Mouse (Mus musculus) hindbrain, embryonic 14.5 days (tissue): ENCODE results near the gene Clybl. TPM values are rescaled to one million over a fixed set of nuclear protein-coding genes. Genes with fewer than 3 reads are reported as not detected.
A peak's percentile ranks its signal among the peaks of the same experiment; 100 is the strongest.

ENCODE experiments used
- ATAC-seq: fragments of 200-750 bp; cut with Nextera tagmentation; 2 replicates; pipeline ENCODE4 v1.8.0; 2017; ENCODE audit warnings: moderate number of reproducible peaks, mild to moderate bottlenecking, moderate TSS enrichment, moderate library complexity; ENCODE audit not compliant: low FRiP score
- DNase-seq: peaks from one replicate; pipeline ENCODE4 v3.0.0-alpha.2; 2015; ENCODE audit warnings: low spot score
- H3K27ac ChIP-seq: fragments of 300-500 bp; sonication (generic); 2 replicates; pipeline ENCODE4 v1.5.1; 2014; ENCODE audit warnings: mild to moderate bottlenecking, moderate library complexity
- H3K27me3 ChIP-seq: fragments of 300-500 bp; sonication (generic); 2 replicates; pipeline ENCODE4 v1.6.1; 2014; ENCODE audit warnings: mild to moderate bottlenecking, low read length, mixed read lengths; ENCODE audit not compliant: control insufficient read depth, insufficient read depth
- H3K36me3 ChIP-seq: fragments of 300-500 bp; sonication (generic); replicated peaks from 2 replicates; pipeline ENCODE4 v1.6.1; 2014; ENCODE audit not compliant: control insufficient read depth, insufficient read depth
- H3K4me1 ChIP-seq: fragments of 300-500 bp; sonication (generic); replicated peaks from 2 replicates; pipeline ENCODE4 v1.6.1; 2014; ENCODE audit warnings: antibody characterized with exemption, low read length, mixed read lengths; ENCODE audit not compliant: control insufficient read depth, insufficient read depth
- H3K4me2 ChIP-seq: fragments of 300-500 bp; sonication (generic); replicated peaks from 2 replicates; pipeline ENCODE4 v1.6.1; 2014; ENCODE audit warnings: mild to moderate bottlenecking, moderate library complexity
- H3K4me3 ChIP-seq: fragments of 300-500 bp; sonication (generic); replicated peaks from 2 replicates; pipeline ENCODE4 v1.5.1; 2014; ENCODE audit warnings: mild to moderate bottlenecking, low read length
- H3K9ac ChIP-seq: fragments of 300-500 bp; sonication (generic); 2 replicates; pipeline ENCODE4 v1.6.1; 2014
- H3K9me3 ChIP-seq: fragments of 300-500 bp; sonication (generic); 2 replicates; pipeline ENCODE4 v1.6.1; 2016; ENCODE audit warnings: low read length; ENCODE audit not compliant: control insufficient read depth
- WGBS: fragments of 180-500 bp; shearing (Covaris S2); extraction: QIAGEN DNeasy Blood & Tissue Kit; methylation state at CpG from one replicate; pipeline ENCODE4 v1.1.7; 2014; 5-methylcytosine and 5-hydroxymethylcytosine counted together
- polyA plus RNA-seq: library from polyadenylated mRNA; unstranded; fragments of >200 nt; fragmentation: Nextera tagmentation; extraction: Ambion mirVana; gene quantifications from 2 replicates; pipeline ENCODE4 v1.2.1, GENCODE M21; 2014

The Clybl gene
- polyA plus RNA-seq, 1 experiment from 2014 or later, result 16.3 TPM

DNA sequence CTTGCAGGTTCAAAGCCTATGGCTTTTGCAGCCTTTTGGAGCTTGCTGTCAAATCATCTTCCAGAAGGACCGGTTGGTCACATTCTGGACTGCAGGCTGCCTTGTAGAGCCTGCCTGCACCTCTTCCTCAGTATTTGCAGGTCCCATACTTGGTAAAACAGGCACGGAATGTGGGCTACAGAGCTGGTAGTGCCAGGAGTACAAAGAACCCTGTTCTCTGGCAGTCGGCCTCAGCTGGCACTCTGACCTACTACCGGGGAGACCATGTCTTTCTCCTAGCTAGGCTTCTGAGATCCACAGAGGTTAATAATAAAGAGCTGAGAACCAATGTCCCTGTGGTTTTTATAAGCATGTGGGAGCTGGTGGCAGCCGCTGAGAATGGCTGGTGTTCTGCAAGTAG is 8.4 kb downstream of the Clybl start:
- 74% methylated on average over 5 of the region's 5 CpGs for WGBS

DNA sequence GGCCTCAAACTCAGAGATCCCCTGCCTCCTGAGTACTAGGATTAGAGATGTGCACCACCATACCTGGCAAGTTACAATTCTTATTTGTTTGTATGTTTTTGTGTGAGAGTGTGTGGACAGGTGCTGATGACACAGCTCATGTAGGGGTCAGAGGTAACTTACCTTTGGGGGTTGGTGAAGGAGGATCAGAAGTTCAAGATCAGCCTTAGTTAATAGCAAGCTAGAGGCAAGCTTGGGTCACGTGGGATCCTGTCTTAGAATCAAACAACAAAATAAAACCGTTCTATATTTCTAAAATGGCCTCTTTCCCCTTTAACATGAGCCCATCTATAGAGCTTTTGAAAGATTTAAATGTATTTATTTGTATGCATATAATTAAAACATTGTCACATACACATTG is 9.0 kb downstream of the Clybl start:
- Histone ChIP-seq H3K4me2 (no peak overlapping the region), H3K27ac (no peak overlapping the region), H3K4me3 (no peak overlapping the region), H3K27me3 (no peaks in the 10 kb centered on the region), H3K9me3 (no peaks in the 10 kb centered on the region), H3K36me3 (no peaks in the 10 kb centered on the region), H3K9ac (no peak overlapping the region), H3K4me1 (no peaks in the 10 kb centered on the region)
- ATAC-seq (0 out of 2 replicates have a peak, but pooled peaks have one; percentile 26), DNase-seq (no peak)
- WGBS, result 17% methylated on average over 2 of the region's 2 CpGs

More for the DNA sequence above, 8.4 kb downstream of the Clybl start:
- H3K4me3 ChIP-seq, result no peak overlapping the region
- peak; percentile 34; the same call in 1 of the 2 replicates for ATAC-seq
- H3K36me3 ChIP-seq, result no peaks in the 10 kb centered on the region
- H3K9me3 ChIP-seq, result no peaks in the 10 kb centered on the region
- no peaks in the 10 kb centered on the region for H3K27me3 ChIP-seq
- no peak overlapping the region for H3K9ac ChIP-seq
- H3K27ac ChIP-seq, result no peak overlapping the region
- no peak for DNase-seq
- H3K4me1 ChIP-seq, result no peaks in the 10 kb centered on the region
- no peak overlapping the region for H3K4me2 ChIP-seq

DNA sequence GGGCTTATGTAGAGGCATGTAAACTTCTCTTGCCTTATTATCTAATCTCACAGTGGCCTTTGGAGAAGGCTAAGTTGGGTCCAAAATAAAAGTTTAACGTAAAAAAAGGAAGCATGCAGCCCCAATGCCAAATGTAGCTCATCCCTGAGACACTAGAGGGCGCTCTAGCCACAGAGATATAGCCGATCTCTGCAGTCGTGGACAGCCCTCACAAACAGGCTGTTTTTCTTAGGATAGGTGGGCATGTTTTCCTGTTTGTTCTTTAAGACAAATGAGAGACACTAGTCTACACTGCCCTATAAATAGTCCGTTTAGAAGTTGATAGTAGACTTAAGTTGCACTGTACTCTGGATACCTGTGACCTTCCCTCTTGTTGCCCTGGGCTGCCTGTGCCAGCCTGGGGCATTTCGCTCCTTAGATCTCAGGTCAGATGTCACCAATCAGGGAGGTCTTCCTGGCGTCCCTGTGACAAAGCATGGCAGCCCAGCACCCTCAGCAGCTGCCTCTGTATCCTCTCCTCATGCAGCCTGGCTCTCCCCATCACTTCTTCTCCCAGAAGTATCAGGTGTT is 9.5 kb downstream of the Clybl start:
- Histone ChIP-seq H3K9ac (no peak overlapping the region), H3K27ac (no peak overlapping the region), H3K4me1 (no peaks in the 10 kb centered on the region), H3K9me3 (no peaks in the 10 kb centered on the region), H3K4me2 (no peak overlapping the region), H3K36me3 (no peaks in the 10 kb centered on the region), H3K4me3 (no peak overlapping the region), H3K27me3 (no peaks in the 10 kb centered on the region)
- DNase-seq, result peak; percentile 91
- 15% methylated on average over 7 of the region's 7 CpGs for WGBS
- peak; percentile 80 for ATAC-seq

DNA sequence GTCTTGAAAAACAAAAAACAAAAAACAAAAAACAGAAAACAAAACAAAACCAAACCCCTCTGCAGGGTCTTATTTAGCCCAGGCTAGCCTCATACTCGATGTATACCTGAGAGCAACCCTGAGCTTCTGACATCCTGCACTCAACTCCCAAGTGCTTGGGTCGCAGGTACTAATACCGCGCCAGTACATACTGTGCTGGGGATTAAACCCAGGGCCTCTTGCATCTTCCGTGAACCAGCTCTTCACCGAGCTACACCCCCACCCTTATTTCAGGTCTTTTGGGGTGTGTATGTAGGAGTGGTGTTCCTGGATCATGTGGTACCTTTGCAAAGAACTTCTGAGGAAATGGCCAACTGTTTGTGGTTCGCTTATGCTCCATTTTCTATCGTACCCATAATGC is 13.1 kb downstream of the Clybl start:
- no peaks in the 10 kb centered on the region for H3K36me3 ChIP-seq
- ATAC-seq (no peak), DNase-seq (no peak)
- H3K9me3 ChIP-seq, result no peaks in the 10 kb centered on the region
- H3K4me3 ChIP-seq, result no peak overlapping the region
- no peak overlapping the region for H3K9ac ChIP-seq
- H3K4me1 ChIP-seq, result no peaks in the 10 kb centered on the region
- H3K27me3 ChIP-seq, result no peaks in the 10 kb centered on the region
- H3K27ac ChIP-seq, result no peak overlapping the region
- no peak overlapping the region for H3K4me2 ChIP-seq
- WGBS, result 96% methylated on average over 8 of the region's 8 CpGs

DNA sequence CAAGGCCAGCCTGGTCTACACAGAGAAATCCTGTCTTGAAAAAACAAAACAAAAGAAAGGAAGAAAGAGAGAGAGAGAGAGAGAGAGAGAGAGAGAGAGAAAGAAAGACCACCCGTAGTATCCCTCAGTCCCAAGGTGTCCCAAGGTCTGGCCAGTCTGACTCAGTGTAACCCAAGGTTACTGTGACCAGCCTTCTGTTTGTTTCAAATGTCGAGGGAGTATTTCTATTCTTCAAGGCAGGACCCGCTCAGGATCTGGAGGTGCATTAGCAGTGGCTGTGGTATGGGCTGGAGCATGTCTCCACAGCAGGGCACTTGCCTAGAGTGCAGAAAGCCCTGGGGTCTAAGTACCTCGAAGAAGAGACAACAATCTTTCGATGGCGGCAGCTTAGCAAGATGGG is 15.3 kb downstream of the Clybl start:
- Histone ChIP-seq H3K4me3 (no peak overlapping the region), H3K27me3 (no peaks in the 10 kb centered on the region), H3K36me3 (no peaks in the 10 kb centered on the region), H3K27ac (no peak overlapping the region), H3K4me2 (no peak overlapping the region), H3K9me3 (no peaks in the 10 kb centered on the region), H3K9ac (no peak overlapping the region), H3K4me1 (no peaks in the 10 kb centered on the region)
- DNase-seq, result no peak
- WGBS, result 85% methylated on average over 6 of the region's 6 CpGs
- ATAC-seq, result no peak

DNA sequence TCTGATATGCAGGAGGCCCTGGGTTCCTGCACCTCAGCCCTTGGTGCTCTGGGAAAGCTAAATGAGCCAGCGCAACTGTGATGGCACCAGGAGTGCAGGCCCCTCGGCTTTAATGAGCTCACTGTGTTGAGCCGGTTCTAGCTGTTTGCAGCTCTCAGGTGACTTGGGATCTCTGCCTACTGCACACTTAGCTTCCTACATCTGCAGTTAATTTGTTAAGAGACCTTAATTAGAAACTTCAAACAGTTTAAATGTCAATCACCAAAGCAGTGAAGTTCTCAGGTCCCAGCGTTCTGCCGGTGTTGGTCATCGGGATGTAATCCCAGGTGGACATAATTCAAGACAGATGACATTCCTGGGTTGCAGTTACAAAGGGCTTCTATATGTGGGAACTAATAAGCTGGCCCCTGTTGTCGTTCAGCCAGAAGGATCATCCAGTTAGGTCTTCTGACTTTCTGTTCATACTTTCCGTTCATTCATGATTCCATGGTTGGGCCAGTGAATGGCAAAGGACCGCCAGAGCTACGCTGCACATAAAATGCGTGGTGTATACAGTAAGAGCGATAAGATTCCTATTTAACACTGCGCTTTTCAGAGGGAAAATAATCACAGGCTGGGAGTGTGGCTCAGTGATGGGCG is 18.9 kb downstream of the Clybl start:
- no peak for DNase-seq
- Histone ChIP-seq H3K4me3 (no peak overlapping the region), H3K9me3 (no peaks in the 10 kb centered on the region), H3K27ac (no peak overlapping the region), H3K36me3 (no peaks in the 10 kb centered on the region), H3K4me2 (no peak overlapping the region), H3K9ac (no peak overlapping the region), H3K4me1 (no peaks in the 10 kb centered on the region), H3K27me3 (no peaks in the 10 kb centered on the region)
- 83% methylated on average over 14 of the region's 14 CpGs for WGBS
- no peak for ATAC-seq

DNA sequence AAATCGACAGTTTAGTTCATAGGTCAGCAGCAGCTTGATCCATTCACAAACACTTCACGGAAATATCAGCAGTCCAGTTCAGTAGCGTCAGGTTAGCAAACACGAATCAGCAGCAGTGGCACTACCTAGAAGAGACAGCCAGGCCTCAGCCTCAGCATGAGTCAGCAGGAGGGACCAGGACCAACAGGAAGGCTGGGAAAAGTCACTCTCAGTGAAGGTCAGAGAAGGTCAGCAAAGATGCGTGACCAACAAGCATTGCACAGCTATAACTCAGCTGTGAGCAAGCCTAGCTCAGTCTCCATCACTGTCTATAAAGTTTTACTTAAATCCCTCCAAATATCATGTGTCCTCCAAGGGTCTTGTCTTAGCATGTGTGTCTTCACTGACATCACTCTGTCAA is 27.7 kb downstream of the Clybl start:
- Histone ChIP-seq H3K27me3 (no peaks in the 10 kb centered on the region), H3K27ac (no peak overlapping the region), H3K9ac (no peak overlapping the region), H3K4me3 (no peak overlapping the region), H3K9me3 (no peaks in the 10 kb centered on the region), H3K4me2 (no peak overlapping the region), H3K4me1 (no peaks in the 10 kb centered on the region), H3K36me3 (no peaks in the 10 kb centered on the region)
- 85% methylated on average over 5 of the region's 5 CpGs for WGBS
- ATAC-seq (no peak), DNase-seq (no peak)

DNA sequence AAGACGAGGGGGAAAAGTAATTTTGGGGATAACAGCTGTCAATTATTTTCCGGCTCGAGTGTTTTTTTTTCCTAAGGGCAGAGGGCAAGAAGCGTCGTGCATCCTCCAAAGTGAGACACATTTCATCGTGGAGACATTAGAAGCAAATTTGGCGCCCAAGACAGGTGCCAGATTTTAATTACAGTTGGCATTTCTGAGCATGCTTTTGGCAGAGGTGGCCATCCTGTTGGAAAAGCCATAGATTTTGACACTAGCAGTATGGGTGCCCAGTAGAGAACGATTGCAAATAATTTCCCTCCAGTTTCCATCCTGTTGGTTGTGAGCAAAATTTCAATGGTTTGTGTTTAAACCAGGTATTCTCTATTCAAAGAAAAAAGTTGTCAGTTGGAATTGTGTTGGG is 32.1 kb downstream of the Clybl start:
- Histone ChIP-seq H3K27ac (no peak overlapping the region), H3K9me3 (no peaks in the 10 kb centered on the region), H3K4me2 (no peak overlapping the region), H3K36me3 (no peaks in the 10 kb centered on the region), H3K4me1 (no peaks in the 10 kb centered on the region), H3K27me3 (no peaks in the 10 kb centered on the region), H3K9ac (no peak overlapping the region), H3K4me3 (no peak overlapping the region)
- no peak for ATAC-seq
- WGBS, result 71% methylated on average over 8 of the region's 8 CpGs
- DNase-seq, result no peak

DNA sequence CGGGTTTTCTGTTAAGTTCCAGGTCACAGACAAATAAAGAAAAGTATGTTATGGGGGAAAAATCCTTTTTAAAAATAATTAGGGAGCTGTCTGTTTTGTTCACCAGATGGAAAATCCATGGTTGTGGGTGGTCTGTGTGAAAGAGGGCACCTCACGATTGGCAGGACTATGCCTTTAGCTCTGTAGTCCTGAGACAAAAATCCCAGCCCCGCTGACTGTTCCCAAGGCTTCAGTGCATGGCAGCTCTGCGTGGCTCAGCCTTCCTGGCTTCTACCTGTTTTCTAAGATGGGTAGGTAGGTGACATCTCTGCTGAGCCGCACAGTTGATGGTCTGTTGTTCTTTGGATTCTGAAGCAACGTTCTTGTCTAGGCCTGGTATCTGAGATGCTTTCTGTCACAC is 32.6 kb downstream of the Clybl start:
- Histone ChIP-seq H3K9ac (no peak overlapping the region), H3K4me3 (no peak overlapping the region), H3K9me3 (no peaks in the 10 kb centered on the region), H3K4me1 (no peaks in the 10 kb centered on the region), H3K36me3 (no peaks in the 10 kb centered on the region), H3K4me2 (no peak overlapping the region), H3K27me3 (no peaks in the 10 kb centered on the region), H3K27ac (no peak overlapping the region)
- 90% methylated on average over 6 of the region's 6 CpGs for WGBS
- DNase-seq (no peak), ATAC-seq (no peak)

DNA sequence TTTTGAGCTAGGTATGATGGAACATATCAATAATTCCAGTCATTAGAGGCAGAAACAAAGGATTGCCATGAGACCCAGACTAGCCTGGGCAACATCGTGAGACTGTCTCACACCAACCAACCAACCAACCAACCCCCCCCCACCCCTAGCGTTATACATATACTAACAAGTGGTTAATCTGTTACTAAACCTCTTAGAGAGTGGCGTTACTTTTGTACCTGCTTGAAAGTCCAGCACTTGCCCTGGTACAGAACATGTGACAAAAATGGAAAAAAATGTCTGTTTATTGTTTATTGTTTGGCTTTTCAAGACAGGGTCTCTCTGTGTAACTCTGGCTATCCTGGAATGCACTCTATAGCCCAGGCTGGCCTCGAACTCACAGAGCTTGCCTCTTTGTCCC is 35.7 kb downstream of the Clybl start:
- no peak overlapping the region for H3K4me2 ChIP-seq
- no peak overlapping the region for H3K4me3 ChIP-seq
- H3K27me3 ChIP-seq, result no peaks in the 10 kb centered on the region
- WGBS, result 90% methylated on average over 4 of the region's 4 CpGs
- no peak overlapping the region for H3K27ac ChIP-seq
- no peak for ATAC-seq
- no peak for DNase-seq
- no peaks in the 10 kb centered on the region for H3K36me3 ChIP-seq
- no peaks in the 10 kb centered on the region for H3K4me1 ChIP-seq
- no peak overlapping the region for H3K9ac ChIP-seq
- no peaks in the 10 kb centered on the region for H3K9me3 ChIP-seq
